Mouse (Mus musculus) spleen, postnatal 14 days (tissue): ENCODE measurements around the gene Mettl25.

Experiments used
- DNase-seq, 2 experiments: peaks; one replicate each; pipeline ENCODE4 v3.0.0; 2021 to 2022; ENCODE audit warnings: low spot score in 2 of 2

Gene Mettl25

GRCm38 (mm10) chr10:105840928-105841888, at the start of gene Mettl25, which contains the start of gene Ccdc59:
Gene Mettl25, minus strand, starts transcription at chr10:105841380.
Gene Ccdc59, plus strand, starts transcription at chr10:105841067.
- peak; percentile 86 to 92 for DNase-seq

DNA sequence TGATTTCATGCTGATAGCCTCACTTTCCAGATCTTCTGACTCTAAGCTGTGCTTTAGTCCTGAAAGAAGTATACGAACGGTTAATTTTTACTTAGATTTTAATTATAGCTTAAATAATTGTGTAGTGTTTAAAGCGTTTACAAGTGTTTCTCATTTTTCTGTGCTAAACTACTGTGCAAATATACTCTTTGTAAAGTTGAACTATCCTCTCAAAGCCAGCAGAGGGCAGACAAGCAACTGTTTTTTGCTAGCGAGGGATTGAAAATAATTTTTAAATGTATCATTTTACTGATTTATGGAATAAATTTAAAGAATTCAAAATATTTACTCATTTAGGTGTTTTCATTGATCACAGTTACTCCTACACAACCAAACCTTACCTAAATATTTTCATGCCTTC, 26.1 kb upstream of the Mettl25 start:
- DNase-seq, result no peak

GRCm38 (mm10) chr10:105851136-105851535, 10.0 kb upstream of the Mettl25 start:
- DNase-seq, result no peak

GRCm38 (mm10) chr10:105850286-105850685, 9.1 kb upstream of the Mettl25 start:
- no peak for DNase-seq

- no peak for DNase-seq
Measured at GRCm38 (mm10) chr10:105842574-105842973, 1.4 kb upstream of the Mettl25 start.

DNA sequence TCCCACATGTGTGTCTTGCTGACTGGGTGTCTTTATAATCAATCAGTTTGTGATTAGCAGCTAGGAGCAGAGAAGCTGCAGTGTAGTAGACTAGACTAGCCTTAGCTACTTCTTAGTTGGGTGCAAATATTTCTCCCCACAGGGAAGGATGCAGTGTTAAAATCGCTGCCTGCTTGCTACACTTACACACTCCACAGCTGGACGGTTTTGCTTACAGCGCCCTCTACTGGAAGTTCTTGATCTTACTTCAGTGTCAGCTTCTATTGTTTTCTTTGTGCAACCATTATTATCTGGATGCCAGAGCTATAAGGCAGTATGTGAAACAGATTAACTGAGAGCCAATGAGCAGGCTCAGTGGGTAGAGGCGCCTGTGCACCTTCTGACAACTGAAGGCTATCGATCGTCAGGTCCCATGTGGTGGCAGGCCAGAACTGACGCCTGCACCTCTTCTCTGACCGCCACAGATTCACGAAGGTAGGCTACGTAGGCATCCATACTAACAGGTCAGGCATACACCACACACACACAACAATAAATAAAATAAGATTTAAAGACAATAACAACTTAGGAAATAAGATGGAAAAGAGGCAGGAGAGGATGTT, 6.5 kb downstream of the Mettl25 start:
- DNase-seq, result no peak

- no peak for DNase-seq
Measured at GRCm38 (mm10) chr10:105806259-105807010, 34.7 kb downstream of the Mettl25 start.

GRCm38 (mm10) chr10:105803461-105803860, 37.7 kb downstream of the Mettl25 start:
- no peak for DNase-seq

GRCm38 (mm10) chr10:105802132-105802531, 39.0 kb downstream of the Mettl25 start:
- no peak for DNase-seq

GRCm38 (mm10) chr10:105801147-105801546, 40.0 kb downstream of the Mettl25 start:
- no peak for DNase-seq

GRCm38 (mm10) chr10:105797250-105797924, 43.8 kb downstream of the Mettl25 start:
- no peak for DNase-seq

DNA sequence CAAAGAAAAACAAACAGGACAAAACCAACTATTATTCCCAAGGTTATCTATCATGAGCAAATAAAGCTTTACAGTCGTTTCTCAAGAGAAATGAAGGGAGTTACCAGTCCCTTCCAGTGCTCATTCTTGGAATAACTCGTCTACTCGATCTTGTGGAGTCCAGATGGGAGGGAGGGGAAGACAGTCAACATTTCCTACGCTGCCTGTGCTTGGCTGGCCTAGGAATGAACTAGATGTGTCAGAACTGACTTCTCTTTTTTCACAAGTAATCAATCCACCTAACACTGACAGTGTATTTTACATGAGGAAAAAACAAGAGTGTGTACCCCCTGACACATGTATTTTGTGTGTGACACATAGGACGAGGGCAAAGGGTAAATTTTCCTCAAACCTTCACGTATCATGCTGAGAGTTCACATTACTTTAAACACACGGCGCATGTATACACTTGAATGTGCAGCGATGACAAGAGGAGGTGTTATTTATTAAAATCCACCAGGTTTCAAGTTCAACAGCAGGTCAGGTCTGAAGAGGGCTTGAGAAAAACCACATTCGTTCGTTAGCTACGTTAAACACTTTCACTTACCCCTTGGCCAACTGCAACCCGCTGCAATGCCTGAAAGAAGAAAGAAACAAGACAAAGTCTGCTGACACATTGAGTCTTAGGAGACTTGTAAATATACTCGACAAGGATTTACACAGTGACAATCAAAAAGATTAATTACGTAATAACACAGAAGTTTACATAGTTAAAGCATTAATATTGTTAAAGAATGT, 47.2 kb downstream of the Mettl25 start:
- no peak for DNase-seq

GRCm38 (mm10) chr10:105788744-105789486, 52.3 kb downstream of the Mettl25 start:
- no peak for DNase-seq

DNA sequence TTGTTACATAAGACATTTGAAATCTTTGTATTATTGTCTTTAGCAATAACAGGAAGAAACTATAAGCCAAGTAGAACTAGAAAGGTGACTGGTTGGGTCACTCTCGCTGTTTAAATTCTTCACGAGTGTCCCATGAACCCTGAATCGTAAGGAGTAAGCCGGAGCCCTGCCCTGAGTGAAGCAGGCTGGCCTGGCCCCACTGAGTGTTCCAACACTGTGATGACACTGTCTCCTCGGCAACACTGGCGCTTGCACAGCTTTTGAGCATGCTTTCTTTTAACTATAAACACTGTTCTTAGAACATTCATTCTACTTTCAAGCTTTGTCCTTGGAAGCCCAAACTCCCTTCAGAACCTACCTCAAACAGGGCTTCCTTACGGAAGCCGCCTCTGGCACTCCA, 57.4 kb downstream of the Mettl25 start:
- DNase-seq, result no peak

GRCm38 (mm10) chr10:105774382-105774781, 66.8 kb downstream of the Mettl25 start:
- peak in 1 of 2 experiments; percentile 15 for DNase-seq

GRCm38 (mm10) chr10:105772821-105773302, 68.3 kb downstream of the Mettl25 start:
- no peak for DNase-seq

DNA sequence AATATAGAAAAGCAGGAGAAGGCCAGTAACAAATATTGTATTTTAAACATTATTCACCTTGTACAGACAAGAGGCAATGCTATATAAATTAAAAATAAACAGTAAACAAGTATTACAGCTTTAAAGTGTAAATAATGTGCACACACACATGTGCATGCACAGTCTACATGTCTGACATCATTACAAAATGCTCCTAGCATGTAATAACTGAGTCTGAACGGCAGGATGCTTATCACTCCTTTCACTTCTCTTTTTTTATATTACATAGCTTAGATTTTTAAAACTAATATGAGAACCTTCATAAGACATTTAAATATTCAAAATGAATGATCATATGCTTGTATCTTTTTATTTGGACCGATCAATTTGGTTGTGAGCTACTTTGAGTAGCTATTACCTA, 77.2 kb downstream of the Mettl25 start:
- DNase-seq, result no peak

DNA sequence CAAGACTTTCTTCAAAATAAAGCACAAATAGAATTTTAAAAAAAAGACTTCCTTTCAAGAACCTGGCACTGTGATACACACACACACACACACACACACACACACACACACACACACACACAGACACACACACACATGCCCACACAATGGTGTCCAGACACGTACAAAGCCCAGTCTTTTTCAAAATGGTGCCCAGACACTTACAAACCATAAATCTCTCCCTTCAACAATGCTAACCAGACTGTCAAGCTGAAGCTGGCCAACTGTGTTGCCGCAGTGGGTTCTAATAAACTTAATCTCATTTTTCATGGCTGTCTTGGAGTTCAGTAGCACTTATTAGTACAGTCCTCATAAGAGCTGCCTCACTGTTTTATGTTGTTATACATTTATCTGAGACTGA, 80.7 kb downstream of the Mettl25 start:
- DNase-seq, result no peak

DNA sequence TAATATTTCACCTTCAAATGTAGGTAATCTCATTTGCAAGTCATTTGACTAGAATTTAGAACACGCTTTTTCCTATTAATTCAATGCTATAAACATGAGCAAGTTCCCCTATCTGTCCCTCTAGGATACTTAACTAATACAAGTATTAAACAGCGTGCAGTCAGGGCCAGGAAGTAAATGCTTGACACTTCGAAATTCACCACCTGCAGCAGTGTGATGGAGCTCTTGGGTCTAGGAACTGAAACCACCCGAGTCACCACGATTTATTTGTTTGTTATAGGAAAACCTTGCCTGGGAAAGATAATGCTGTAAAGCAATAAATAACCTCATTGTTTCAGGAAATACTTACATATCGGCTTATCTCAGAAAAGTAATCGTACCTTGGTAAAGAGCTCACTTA, 81.1 kb downstream of the Mettl25 start:
- no peak for DNase-seq
